Mouse (Mus musculus) thymus, postnatal 14 days (tissue): ENCODE measurements around the gene Tmem242.

ENCODE experiments used
- DNase-seq: peaks from one replicate; pipeline ENCODE4 v3.0.0; 2021

Gene Tmem242

GRCm38 (mm10) chr17:5440159-5440971 lies at the start of gene Tmem242:
Gene Tmem242, minus strand, starts transcription at chr17:5440259.
- DNase-seq, result peak; percentile 94

GRCm38 (mm10) chr17:5488156-5488555 lies 48.1 kb upstream of the Tmem242 start:
- DNase-seq, result peak; percentile 65

- DNase-seq, result no peak
These were observed 44.6 kb upstream of the Tmem242 start for GRCm38 (mm10) chr17:5484663-5485062.

- no peak for DNase-seq
These were observed 43.4 kb upstream of the Tmem242 start for GRCm38 (mm10) chr17:5483456-5483855.

GRCm38 (mm10) chr17:5475960-5476725 lies 36.1 kb upstream of the Tmem242 start:
- DNase-seq, result no peak

- DNase-seq, result no peak
These were observed 32.2 kb upstream of the Tmem242 start for GRCm38 (mm10) chr17:5472268-5472667.

- no peak for DNase-seq
These were observed 27.1 kb upstream of the Tmem242 start for GRCm38 (mm10) chr17:5467177-5467576.

- no peak for DNase-seq
These were observed 26.7 kb upstream of the Tmem242 start for GRCm38 (mm10) chr17:5466736-5467135.

GRCm38 (mm10) chr17:5463912-5464311 lies 23.9 kb upstream of the Tmem242 start:
- no peak for DNase-seq

- no peak for DNase-seq
These were observed 13.6 kb upstream of the Tmem242 start for GRCm38 (mm10) chr17:5453657-5454056.

- DNase-seq, result no peak
These were observed 3.7 kb upstream of the Tmem242 start for GRCm38 (mm10) chr17:5443751-5444150.

- no peak for DNase-seq
These were observed 3.2 kb upstream of the Tmem242 start for GRCm38 (mm10) chr17:5443260-5443659.

- peak; percentile 57 for DNase-seq
These were observed 2.3 kb upstream of the Tmem242 start for GRCm38 (mm10) chr17:5442403-5442802.

- no peak for DNase-seq
These were observed 264 bp downstream of the Tmem242 start for GRCm38 (mm10) chr17:5439831-5440158.

- DNase-seq, result no peak
These were observed 10.3 kb downstream of the Tmem242 start for GRCm38 (mm10) chr17:5429772-5430133.

GRCm38 (mm10) chr17:5429090-5429771 lies 10.8 kb downstream of the Tmem242 start:
- peak; percentile 93 for DNase-seq

- no peak for DNase-seq
These were observed 14.9 kb downstream of the Tmem242 start for GRCm38 (mm10) chr17:5425204-5425603.

- no peak for DNase-seq
These were observed 15.9 kb downstream of the Tmem242 start for GRCm38 (mm10) chr17:5424156-5424555.

GRCm38 (mm10) chr17:5421835-5422234 lies 18.2 kb downstream of the Tmem242 start:
- DNase-seq, result no peak

- no peak for DNase-seq
These were observed 20.1 kb downstream of the Tmem242 start for GRCm38 (mm10) chr17:5419771-5420518.

GRCm38 (mm10) chr17:5419056-5419455 lies 21.0 kb downstream of the Tmem242 start:
- no peak for DNase-seq

- DNase-seq, result no peak
These were observed 21.5 kb downstream of the Tmem242 start, which contains the start of gene Ldhal6b for GRCm38 (mm10) chr17:5418545-5418944. Gene Ldhal6b, minus strand, starts transcription at chr17:5418767.

GRCm38 (mm10) chr17:5416518-5416917 lies 23.5 kb downstream of the Tmem242 start:
- no peak for DNase-seq
